Mouse (Mus musculus) forelimb bud, embryonic 11.5 days (tissue): ENCODE data around the gene Rnd1.

Experiments used
- DNase-seq: peaks from one replicate; pipeline ENCODE4 v3.0.0-alpha.2; 2012; ENCODE audit warnings: low read depth, low spot score

Gene Rnd1

GRCm38 (mm10) chr15:98680660-98681059 is 3.4 kb upstream of the Rnd1 start:
- no peak for DNase-seq

GRCm38 (mm10) chr15:98677977-98678376 is 716 bp upstream of the Rnd1 start:
- no peak for DNase-seq

GRCm38 (mm10) chr15:98676471-98676870 is 790 bp downstream of the Rnd1 start:
- no peak for DNase-seq

GRCm38 (mm10) chr15:98675634-98676250 is 1.5 kb downstream of the Rnd1 start:
- DNase-seq = no peak

GRCm38 (mm10) chr15:98674994-98675545 is 2.2 kb downstream of the Rnd1 start:
- no peak for DNase-seq

- no peak for DNase-seq
These were observed 2.8 kb downstream of the Rnd1 start for GRCm38 (mm10) chr15:98674284-98674993.

GRCm38 (mm10) chr15:98673732-98674131 is 3.5 kb downstream of the Rnd1 start:
- DNase-seq = no peak

- no peak for DNase-seq
These were observed 4.7 kb downstream of the Rnd1 start for GRCm38 (mm10) chr15:98672592-98672991.

GRCm38 (mm10) chr15:98664042-98664907 is 13.0 kb downstream of the Rnd1 start:
- peak; percentile 17 for DNase-seq

- DNase-seq = peak; percentile 95
These were observed 14.4 kb downstream of the Rnd1 start, which contains the start of gene Ddx23 for GRCm38 (mm10) chr15:98662567-98663545. Gene Ddx23 (minus strand): TSS chr15:98662894.

GRCm38 (mm10) chr15:98662198-98662566 is 15.1 kb downstream of the Rnd1 start:
- no peak for DNase-seq

GRCm38 (mm10) chr15:98656982-98657751 is 20.1 kb downstream of the Rnd1 start:
- no peak for DNase-seq

- no peak for DNase-seq
These were observed 25.1 kb downstream of the Rnd1 start for GRCm38 (mm10) chr15:98652174-98652573.

GRCm38 (mm10) chr15:98651431-98651830 is 25.8 kb downstream of the Rnd1 start:
- no peak for DNase-seq

GRCm38 (mm10) chr15:98648071-98648470 is 29.2 kb downstream of the Rnd1 start:
- DNase-seq = no peak

GRCm38 (mm10) chr15:98647308-98647707 is 30.0 kb downstream of the Rnd1 start:
- no peak for DNase-seq

GRCm38 (mm10) chr15:98646737-98647136 is 30.5 kb downstream of the Rnd1 start:
- DNase-seq = no peak

- DNase-seq = no peak
These were observed 31.9 kb downstream of the Rnd1 start for GRCm38 (mm10) chr15:98645057-98646026.

GRCm38 (mm10) chr15:98644406-98644805 is 32.9 kb downstream of the Rnd1 start:
- no peak for DNase-seq
